Mouse (Mus musculus): ENCODE results near the gene Mss51. TPM values are rescaled to one million over a fixed set of nuclear protein-coding genes. Genes with fewer than 3 reads are reported as not detected.

Mss51 gene
- total RNA-seq (2021) (under 1 TPM; 0.26 to 0.48 TPM), polyA plus RNA-seq (2012; rRNA removed) (0.31 and 0.53 TPM in 2 replicates)
- long read RNA-seq = 0 reads

DNA sequence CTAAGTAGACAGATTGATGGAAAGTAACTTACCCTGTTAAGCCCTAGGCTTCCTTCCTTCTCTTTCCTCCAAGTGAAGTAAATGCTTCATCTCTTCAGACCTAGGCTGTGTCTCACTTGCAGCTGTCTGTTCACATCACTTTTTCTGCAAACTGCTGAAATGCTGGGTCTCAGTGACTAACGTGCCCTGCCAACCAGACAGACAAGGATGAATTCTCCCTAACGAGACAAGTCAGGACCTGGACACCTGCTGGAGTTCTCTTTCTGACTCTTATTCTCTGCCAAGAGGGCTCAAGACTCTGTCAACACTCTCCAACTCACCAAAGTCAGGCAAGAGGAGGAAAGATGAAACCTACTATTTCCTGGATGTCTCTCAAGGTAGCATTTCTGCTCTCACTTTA is at the start of gene Mss51:
TSS of gene Mss51 (minus strand) at position 299 of the 400 bp plus-strand sequence.
- H3K4me3 ChIP-seq = no peak within 1 kb of the TSS
- H3K36me3 ChIP-seq (ENCODE audit: control insufficient read depth, insufficient read depth, low read length) = peaks cover 2% of the 10 kb centered on the region; the same call in 1 of the 2 replicates
- no peaks in the 10 kb centered on the region for H3K4me1 ChIP-seq (ENCODE audit: control insufficient read depth, insufficient read depth, low read length)
- no peaks in the 10 kb centered on the region for H3K27me3 ChIP-seq (ENCODE audit: control insufficient read depth, insufficient read depth, low read length)
- H3K27ac ChIP-seq = no peak within 1 kb of the TSS
- TF ChIP-seq EP300 (IDR thresholded peaks at IDR 0.05; ENCODE audit: insufficient read depth, low read depth, low read length) = no peak
- no peak for TF ChIP-seq POLR2A (IDR thresholded peaks at IDR 0.05; ENCODE audit: insufficient read depth, low read depth, low read length)
- TF ChIP-seq CTCF (IDR thresholded peaks at IDR 0.05) = no peak
- 78% methylated on average over 2 of the region's 2 CpGs for WGBS
- no peak within 1 kb of the TSS for H3K9ac ChIP-seq (ENCODE audit: low read depth, low read length)
- DNase-seq = no peak
- intact Hi-C loops (cut with DNase I) = no loop called here
- no peaks in the 10 kb centered on the region for H3K79me2 ChIP-seq (replicated peaks; ENCODE audit: control insufficient read depth, insufficient read depth, low read length)

DNA sequence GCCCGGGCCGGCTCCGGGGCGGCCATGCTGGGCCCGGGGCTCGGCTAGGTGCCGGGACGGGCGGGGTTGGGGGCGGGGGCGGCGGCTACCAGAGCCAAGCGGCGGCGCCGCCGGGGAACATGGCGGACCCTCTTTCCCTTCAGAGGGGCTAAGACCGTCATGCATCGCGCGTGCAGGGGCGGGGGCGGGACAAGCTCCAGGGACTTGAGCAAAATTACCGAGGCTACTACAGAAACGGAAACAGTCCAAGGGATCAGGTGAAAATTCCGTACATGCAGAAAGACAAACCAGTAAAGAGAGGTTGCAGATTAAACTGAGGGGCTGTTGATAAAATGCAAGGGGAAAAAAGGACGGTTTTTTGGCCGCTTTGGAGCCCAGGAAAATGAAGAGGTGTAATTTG is 49.7 kb upstream of the Mss51 start, which contains the start of gene Ppp3cb:
TSS of gene Ppp3cb (minus strand) at position 159 of the 400 bp plus-strand sequence.
- intact Hi-C loops (cut with DNase I) = loop anchor here (1.0 to 5.0 kb wide), 3 partner anchors 64 to 154 kb away; partner anchors contain the start of genes Anxa7, Mrps16 and Usp54
- Histone ChIP-seq H3K79me2 (replicated peaks; ENCODE audit: control insufficient read depth, insufficient read depth, low read length) (peaks cover 2% of the 10 kb centered on the region; the same call in 1 of the 2 replicates), H3K4me1 (ENCODE audit: control insufficient read depth, insufficient read depth, low read length) (peaks cover 3% of the 10 kb centered on the region), H3K27me3 (ENCODE audit: control insufficient read depth, insufficient read depth, low read length) (no peaks in the 10 kb centered on the region), H3K27ac (peak within 1 kb of the TSS; percentile 94), H3K9ac (ENCODE audit: low read depth, low read length) (peak within 1 kb of the TSS; percentile 88), H3K36me3 (ENCODE audit: control insufficient read depth, insufficient read depth, low read length) (peaks cover 10% of the 10 kb centered on the region), H3K4me3 (peak within 1 kb of the TSS; percentile 85)
- peak in 1 of 2 experiments; percentile 85 for DNase-seq
- WGBS = 0% methylated on average over 29 of the region's 29 CpGs
- TF ChIP-seq POLR2A (IDR thresholded peaks at IDR 0.05; ENCODE audit: insufficient read depth, low read depth, low read length) (peak; percentile 47), EP300 (IDR thresholded peaks at IDR 0.05; ENCODE audit: insufficient read depth, low read depth, low read length) (no peak)

DNA sequence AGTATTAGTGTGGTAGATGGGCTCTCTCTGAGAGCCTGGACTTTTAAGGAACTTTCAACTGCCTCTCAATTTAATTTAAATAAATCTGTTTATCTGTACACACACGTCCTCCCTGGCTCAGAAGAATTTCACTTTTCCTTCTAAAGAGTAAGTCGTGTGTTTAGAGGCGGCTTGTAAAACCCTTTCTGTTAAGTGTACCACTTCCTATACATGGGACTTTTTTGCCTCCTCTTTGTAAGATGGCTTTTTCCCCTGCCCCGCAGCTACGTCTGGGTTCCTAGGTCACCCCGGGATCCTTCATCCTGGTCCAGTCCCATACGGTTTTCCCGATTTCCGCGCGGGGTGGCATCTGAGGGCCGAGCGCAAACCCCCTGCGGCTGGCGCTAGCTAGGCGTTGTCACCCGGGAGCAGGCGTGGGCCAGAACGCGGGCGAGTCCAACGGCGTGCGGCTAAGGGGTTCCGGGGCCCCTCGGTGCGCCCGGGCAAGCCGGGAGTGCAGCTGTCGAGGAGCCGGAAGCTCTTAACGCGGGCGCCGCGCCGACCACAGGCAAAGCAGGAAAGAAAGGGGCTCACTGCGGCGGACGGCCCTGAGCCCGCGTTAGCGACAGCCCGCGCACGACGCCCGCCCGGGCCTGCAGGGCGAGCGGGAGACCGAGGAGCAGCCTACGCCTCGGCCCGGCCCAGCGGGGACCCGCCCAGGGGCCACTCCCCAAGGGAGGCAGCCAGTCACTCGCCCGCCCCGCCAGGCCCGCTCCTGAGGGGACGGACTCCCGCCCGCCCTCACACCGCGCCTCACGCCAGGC is 49.0 kb upstream of the Mss51 start:
- peaks cover 3% of the 10 kb centered on the region for H3K4me1 ChIP-seq (ENCODE audit: control insufficient read depth, insufficient read depth, low read length)
- peak overlapping the region; percentile 85 for H3K4me3 ChIP-seq
- TF ChIP-seq EP300 (IDR thresholded peaks at IDR 0.05; ENCODE audit: insufficient read depth, low read depth, low read length) (no peak), POLR2A (IDR thresholded peaks at IDR 0.05; ENCODE audit: insufficient read depth, low read depth, low read length) (peak; percentile 59; the same call in 1 of the 2 replicates), CTCF (IDR thresholded peaks at IDR 0.05) (peak; percentile 16; the same call in 1 of the 2 replicates)
- no peaks in the 10 kb centered on the region for H3K27me3 ChIP-seq (ENCODE audit: control insufficient read depth, insufficient read depth, low read length)
- peaks cover 2% of the 10 kb centered on the region; the same call in 1 of the 2 replicates for H3K79me2 ChIP-seq (replicated peaks; ENCODE audit: control insufficient read depth, insufficient read depth, low read length)
- DNase-seq = peak; percentile 93 to 96
- WGBS = under 1% methylated on average over 65 of the region's 67 CpGs
- peak overlapping the region; percentile 88 for H3K9ac ChIP-seq (ENCODE audit: low read depth, low read length)
- intact Hi-C loops (cut with DNase I) = loop anchor here (1.0 to 5.0 kb wide), 3 partner anchors 63 to 153 kb away; partner anchors contain the start of genes Anxa7, Mrps16 and Usp54
- H3K27ac ChIP-seq = peak overlapping the region; percentile 94
- peaks cover 10% of the 10 kb centered on the region for H3K36me3 ChIP-seq (ENCODE audit: control insufficient read depth, insufficient read depth, low read length)

DNA sequence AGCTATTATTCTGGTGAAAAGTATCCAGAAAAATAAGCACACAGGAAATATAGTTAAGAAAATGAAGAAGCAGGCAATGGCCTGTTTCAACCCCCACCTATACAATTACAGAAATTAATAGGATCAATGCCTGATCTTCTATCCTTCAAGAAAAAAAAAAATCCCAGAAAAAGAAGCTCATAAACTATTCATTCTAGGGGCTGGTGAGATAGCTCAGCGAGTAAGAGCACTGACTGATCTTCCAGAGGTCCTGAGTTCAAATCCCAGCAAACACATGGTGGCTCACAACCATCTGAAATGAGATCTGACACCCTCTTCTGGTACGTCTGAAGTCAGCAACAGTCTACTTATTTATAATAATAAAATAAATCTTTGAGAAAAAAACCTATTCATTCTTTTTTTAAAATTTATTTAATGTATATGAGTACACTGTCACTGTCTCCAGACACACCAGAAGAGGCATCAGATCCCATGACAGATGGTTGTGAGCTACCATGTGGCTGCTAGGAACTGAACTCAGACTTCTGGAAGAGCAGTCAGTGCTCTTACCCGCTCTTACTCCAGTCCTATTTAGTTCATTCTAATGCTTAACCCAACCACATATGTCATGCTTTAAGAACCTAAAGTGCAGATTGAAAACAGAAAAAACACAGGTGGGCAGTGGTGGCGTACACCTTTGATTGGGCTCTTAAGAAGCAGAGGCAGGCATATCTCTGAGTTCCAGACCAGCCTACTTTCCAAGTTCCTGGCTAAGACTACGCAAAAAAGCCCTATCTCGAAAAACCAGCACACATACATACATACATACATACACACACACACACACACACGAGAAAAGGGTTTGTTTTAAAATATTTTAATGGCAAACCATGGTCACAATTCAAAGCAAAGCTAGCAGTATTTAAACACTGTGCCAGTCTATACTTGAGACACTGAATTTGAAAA is 48.0 kb upstream of the Mss51 start:
- Histone ChIP-seq H3K9ac (ENCODE audit: low read depth, low read length) (0 out of 2 replicates have a peak overlapping the region, but pooled peaks have one; percentile 34), H3K79me2 (replicated peaks; ENCODE audit: control insufficient read depth, insufficient read depth, low read length) (peaks cover 2% of the 10 kb centered on the region; the same call in 1 of the 2 replicates), H3K36me3 (ENCODE audit: control insufficient read depth, insufficient read depth, low read length) (peaks cover 10% of the 10 kb centered on the region), H3K27ac (no peak overlapping the region), H3K4me1 (ENCODE audit: control insufficient read depth, insufficient read depth, low read length) (peaks cover 3% of the 10 kb centered on the region), H3K4me3 (peak overlapping the region; percentile 85), H3K27me3 (ENCODE audit: control insufficient read depth, insufficient read depth, low read length) (no peaks in the 10 kb centered on the region)
- WGBS = 54% methylated on average over 7 of the region's 7 CpGs
- DNase-seq = no peak
- TF ChIP-seq CTCF (IDR thresholded peaks at IDR 0.05) (no peak), EP300 (IDR thresholded peaks at IDR 0.05; ENCODE audit: insufficient read depth, low read depth, low read length) (no peak), POLR2A (IDR thresholded peaks at IDR 0.05; ENCODE audit: insufficient read depth, low read depth, low read length) (no peak)
- intact Hi-C loops (cut with DNase I) = loop anchor here (5.0 kb wide), 1 partner anchor 62 kb away; the partner anchor contains the start of gene Anxa7

DNA sequence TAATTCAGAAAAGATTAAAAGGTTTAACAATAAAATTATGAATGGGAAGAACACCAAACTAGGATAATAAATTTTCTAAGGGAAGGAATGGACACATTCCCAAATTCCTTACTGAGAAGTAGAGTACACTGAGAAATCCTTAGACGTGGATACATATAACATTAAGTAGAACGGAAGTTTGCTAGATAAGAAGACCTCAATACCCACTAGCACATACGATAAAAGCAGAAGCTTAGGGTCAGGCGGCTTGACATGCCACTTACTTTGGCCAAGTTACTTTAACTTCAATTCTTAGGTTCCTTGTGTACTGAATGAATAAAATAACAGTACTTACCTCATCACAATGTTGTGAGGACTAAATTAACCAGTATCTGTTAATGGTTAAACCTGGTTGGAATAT is 32.9 kb upstream of the Mss51 start:
- Histone ChIP-seq H3K4me1 (ENCODE audit: control insufficient read depth, insufficient read depth, low read length) (no peaks in the 10 kb centered on the region), H3K36me3 (ENCODE audit: control insufficient read depth, insufficient read depth, low read length) (no peaks in the 10 kb centered on the region; the same call in 1 of the 2 replicates), H3K9ac (ENCODE audit: low read depth, low read length) (no peak overlapping the region), H3K4me3 (no peak overlapping the region), H3K27me3 (ENCODE audit: control insufficient read depth, insufficient read depth, low read length) (no peaks in the 10 kb centered on the region), H3K79me2 (replicated peaks; ENCODE audit: control insufficient read depth, insufficient read depth, low read length) (no peaks in the 10 kb centered on the region), H3K27ac (no peak overlapping the region)
- intact Hi-C loops (cut with DNase I) = no loop called here
- 74% methylated on average over 4 of the region's 4 CpGs for WGBS
- no peak for DNase-seq
- TF ChIP-seq CTCF (IDR thresholded peaks at IDR 0.05) (no peak), EP300 (IDR thresholded peaks at IDR 0.05; ENCODE audit: insufficient read depth, low read depth, low read length) (no peak), POLR2A (IDR thresholded peaks at IDR 0.05; ENCODE audit: insufficient read depth, low read depth, low read length) (no peak)
